Mouse (Mus musculus) heart, adult 2 months (tissue): ENCODE measurements at regions not wholly inside any gene's neighbourhood (a gene's known extent, or its start where the extent isn't known, plus 50 kb on each side); places are given as distances from the start of the nearest gene placed in this dataset.
A peak's percentile ranks its signal among the peaks of the same experiment; 100 is the strongest.

Source experiments
- DNase-seq, 2 experiments: peaks; one replicate each; pipeline ENCODE4 v3.0.0; 2021
- H3K27ac ChIP-seq: fragments of 200-600 bp; 2 replicates; pipeline ENCODE4 v1.8.1; 2022
- H3K27me3 ChIP-seq: fragments of 200-500 bp; 2 replicates; pipeline ENCODE4 v1.6.1; 2012; ENCODE audit warnings: mild to moderate bottlenecking, low read length, inconsistent platforms, mixed read lengths; ENCODE audit not compliant: control insufficient read depth, insufficient read depth
- H3K36me3 ChIP-seq: fragments of 200-500 bp; 2 replicates; pipeline ENCODE4 v1.6.1; 2012; ENCODE audit warnings: low read length, inconsistent platforms; ENCODE audit not compliant: control insufficient read depth, insufficient read depth
- H3K4me1 ChIP-seq: fragments of 200-500 bp; 2 replicates; pipeline ENCODE4 v1.6.1; 2011; ENCODE audit warnings: low read length; ENCODE audit not compliant: control insufficient read depth, insufficient read depth
- H3K4me3 ChIP-seq: fragments of 200-600 bp; 2 replicates; pipeline ENCODE4 v1.8.1; 2022
- H3K79me2 ChIP-seq: fragments of 200-500 bp; replicated peaks from 2 replicates; pipeline ENCODE4 v1.6.1; 2012; ENCODE audit warnings: mild to moderate bottlenecking, inconsistent platforms, low read length, moderate library complexity, mixed read lengths; ENCODE audit not compliant: control insufficient read depth, insufficient read depth
- H3K9ac ChIP-seq: fragments of 200-500 bp; 2 replicates; pipeline ENCODE4 v1.6.1; 2012; ENCODE audit warnings: low read depth, mild to moderate bottlenecking, control low read depth, inconsistent platforms, low read length, mixed read lengths
- EP300 ChIP-seq: fragments of 200-500 bp; IDR thresholded peaks from 2 replicates; pipeline ENCODE4 v1.6.1; 2011; ENCODE audit warnings: low read depth, low read length, control low read depth; ENCODE audit not compliant: insufficient read depth
- POLR2A ChIP-seq: fragments of 200-500 bp; IDR thresholded peaks from 2 replicates; pipeline ENCODE4 v1.6.1; 2011; ENCODE audit warnings: mild to moderate bottlenecking, low read depth, low read length, control low read depth; ENCODE audit not compliant: insufficient read depth
- WGBS: fragments of 180-500 bp; shearing (Covaris S2); methylation state at CpG from one replicate; pipeline ENCODE4 v1.1.7; 2018; 5-methylcytosine and 5-hydroxymethylcytosine counted together
- intact Hi-C: fragments of 180-260 bp; cut with DNase I; formaldehyde crosslinking; loops from one replicate; pipeline ENCODE4 v1.15.1; 2025

DNA sequence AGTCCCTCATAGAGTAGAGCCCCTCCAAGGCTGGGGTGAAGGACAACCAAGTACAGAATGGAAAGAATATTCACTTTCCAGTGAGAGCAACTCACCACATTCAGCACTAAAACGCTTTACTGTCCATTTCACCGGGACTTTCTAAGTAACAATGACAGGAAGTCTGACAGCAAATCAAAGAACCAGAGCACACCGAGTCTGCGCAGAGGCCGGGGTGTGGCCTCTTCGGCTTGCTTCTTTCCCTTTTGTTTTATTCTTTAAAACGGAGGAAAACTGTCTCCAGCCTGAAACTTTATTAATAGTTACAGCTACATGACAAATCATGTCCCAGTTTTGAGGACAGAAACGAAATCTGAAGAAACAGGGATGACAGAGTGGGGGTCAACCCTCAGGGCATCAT lies 465.0 kb downstream of the Tns3 start:
- peak; percentile 40 to 45 for DNase-seq
- Histone ChIP-seq H3K9ac (no peak overlapping the region), H3K4me3 (peak overlapping the region; percentile 24; the same call in 1 of the 2 replicates), H3K27me3 (no peaks in the 10 kb centered on the region), H3K4me1 (peaks cover 4% of the 10 kb centered on the region), H3K36me3 (no peaks in the 10 kb centered on the region), H3K27ac (peak overlapping the region; percentile 84), H3K79me2 (no peaks in the 10 kb centered on the region)
- WGBS, result 37% methylated on average over 8 of the region's 8 CpGs
- peak; percentile 49; the same call in 1 of the 2 replicates for TF ChIP-seq POLR2A
- TF ChIP-seq EP300, result no peak
- intact Hi-C loops, result no loop called here
